Mouse (Mus musculus) v-Abl transformed pro-B cells (cell line): ENCODE results near the gene Btbd35f20.
"Not testable (repeated sequence)": the region's sequence is repeated elsewhere in the genome, so short reads cannot be mapped to it uniquely, and the experiment has no call there.

Source experiments
- in situ Hi-C, 2 experiments: fragments of 400-800 bp; cut with MboI; formaldehyde crosslinking; loops; one replicate each; pipeline ENCODE4 v1.15.1; 2025; ENCODE audit not compliant: unreplicated experiment in 2 of 2

Btbd35f20 gene

DNA sequence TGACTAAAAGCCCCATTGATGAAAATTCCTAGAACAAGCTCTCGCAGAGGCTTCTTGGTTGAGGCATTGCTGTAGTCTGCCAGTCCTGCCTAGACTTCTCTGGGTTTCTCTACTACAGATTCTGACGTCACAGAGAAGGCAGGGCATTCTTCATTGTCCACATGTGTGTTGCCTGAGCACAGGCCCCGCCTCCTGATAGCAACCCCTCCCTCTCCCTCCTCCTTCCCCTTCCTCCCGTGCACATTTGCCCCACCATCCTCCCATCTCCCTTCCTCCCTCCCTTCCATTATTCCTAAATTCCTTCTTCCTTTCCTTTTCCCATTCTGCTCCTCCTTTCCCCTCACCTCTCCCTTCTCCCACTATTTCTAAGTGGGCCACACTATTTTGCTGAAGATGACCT lies at the start of gene Btbd35f20:
TSS of gene Btbd35f20 (minus strand) at position 101 of the 400 bp plus-strand sequence.
- in situ Hi-C loops: not testable (repeated sequence)
